Mouse (Mus musculus) left cerebral cortex, adult 6 months (tissue): ENCODE measurements around the gene A530032D15Rik. TPM values are rescaled to one million over a fixed set of nuclear protein-coding genes. Genes with fewer than 3 reads are reported as not detected.

Experiments used
- long read RNA-seq, 2 experiments: library from polyadenylated mRNA; unstranded; transcript quantifications; one replicate each; pipeline ENCODE4 v2.0.0; 2019 to 2020
- polyA plus RNA-seq: library from polyadenylated mRNA; unstranded; fragments of <200 nt; fragmentation: Nextera tagmentation; gene quantifications from 2 replicates; pipeline ENCODE4 v1.2.3, GENCODE M21; 2021

A530032D15Rik gene
- not detected in 2 replicates for polyA plus RNA-seq
- long read RNA-seq, experiment 1 = 0 reads
- long read RNA-seq, experiment 2 = 0 reads

GRCm38 (mm10) chr1:85109753-85110152, at the start of gene A530032D15Rik:
A530032D15Rik (minus strand) TSS chr1:85109853.

GRCm38 (mm10) chr1:85099864-85100263, 9.8 kb downstream of the A530032D15Rik start, which contains the start of gene Gm10553:
Gm10553 (plus strand) TSS chr1:85100164.

Other genes starting within 250 kb of the A530032D15Rik start
- 4.5 and 6.3 TPM in 2 replicates for gene Slc16a14, start 174.7 kb downstream of the A530032D15Rik start, polyA plus RNA-seq
- gene Gm10553, start 9.7 kb downstream of the A530032D15Rik start, polyA plus RNA-seq = not detected in 2 replicates
- gene C130026I21Rik, start 160.7 kb upstream of the A530032D15Rik start, polyA plus RNA-seq = 0.41 TPM in 1 of 2 replicates, not detected in the other